Mouse (Mus musculus) thymus, adult 2 months (tissue): ENCODE results near the gene Gm3045. TPM values are rescaled to one million over a fixed set of nuclear protein-coding genes. Genes with fewer than 3 reads are reported as not detected.

Experiments used
- DNase-seq: peaks from one replicate; pipeline ENCODE4 v3.0.0; 2021
- H3K27ac ChIP-seq: fragments of 200-500 bp; 2 replicates; pipeline ENCODE4 v1.5.1; 2012; ENCODE audit warnings: low read length, control low read depth; ENCODE audit not compliant: control insufficient read depth, insufficient read depth
- H3K27me3 ChIP-seq: fragments of 200-500 bp; 2 replicates; pipeline ENCODE4 v1.6.1; 2012; ENCODE audit warnings: mild to moderate bottlenecking, low read length, moderate library complexity, mixed read lengths; ENCODE audit not compliant: control insufficient read depth, insufficient read depth
- H3K36me3 ChIP-seq: fragments of 200-500 bp; 2 replicates; pipeline ENCODE4 v1.6.1; 2012; ENCODE audit warnings: mild to moderate bottlenecking, low read length, moderate library complexity; ENCODE audit not compliant: control insufficient read depth, insufficient read depth
- H3K4me1 ChIP-seq: fragments of 200-500 bp; replicated peaks from 2 replicates; pipeline ENCODE4 v1.6.1; 2012; ENCODE audit warnings: low read length; ENCODE audit not compliant: control insufficient read depth, insufficient read depth
- H3K4me3 ChIP-seq: fragments of 200-500 bp; 2 replicates; pipeline ENCODE4 v1.5.1; 2012; ENCODE audit warnings: mild to moderate bottlenecking, low read length, control low read depth, moderate library complexity; ENCODE audit not compliant: control insufficient read depth, insufficient read depth
- CTCF ChIP-seq: fragments of 200-500 bp; IDR thresholded peaks from 2 replicates; pipeline ENCODE4 v1.5.1; 2012; ENCODE audit warnings: mild to moderate bottlenecking, control low read depth, low read length, moderate library complexity, borderline replicate concordance; ENCODE audit not compliant: control insufficient read depth, poor library complexity, insufficient read depth; ENCODE audit errors: extremely low read depth
- POLR2A ChIP-seq: fragments of 200-500 bp; IDR thresholded peaks from 2 replicates; pipeline ENCODE4 v1.6.1; 2012; ENCODE audit warnings: mild to moderate bottlenecking, low read length, control low read depth, moderate library complexity; ENCODE audit not compliant: control insufficient read depth, poor library complexity, insufficient read depth; ENCODE audit errors: extremely low read depth
- WGBS: fragments of 180-500 bp; shearing (Covaris S2); methylation state at CpG from one replicate; pipeline ENCODE4 v1.1.7; 2018; 5-methylcytosine and 5-hydroxymethylcytosine counted together
- polyA plus RNA-seq: library from polyadenylated mRNA; depleted of rRNA; stranded (reverse); fragments of >200 nt; gene quantifications from 2 replicates; pipeline ENCODE4 v1.2.3, GENCODE M21; 2012; rRNA removed

Gene Gm3045
- not detected in 2 replicates for polyA plus RNA-seq

DNA sequence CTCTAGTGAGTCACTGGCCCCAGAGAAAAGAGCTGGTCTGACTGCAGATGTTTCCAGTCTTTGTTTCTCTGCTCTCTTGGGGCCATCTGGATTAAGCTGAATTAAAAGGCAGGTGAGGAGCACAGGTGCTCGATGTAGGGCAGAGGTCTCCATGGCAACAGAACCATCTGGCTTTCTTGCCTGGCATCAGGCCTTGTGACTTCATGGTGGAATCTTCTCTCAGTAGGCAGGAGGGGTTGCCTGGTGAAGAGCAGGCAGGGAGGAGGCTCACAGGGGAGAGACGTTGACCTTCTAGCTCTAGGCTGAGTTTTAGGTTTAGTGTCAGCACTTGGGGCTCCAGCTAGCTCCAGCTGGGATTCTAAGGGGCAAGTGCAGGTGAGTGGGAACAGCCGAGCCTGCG lies at the start of gene Gm3045:
Gm3045 (plus strand) TSS at position 230 of the 400 bp plus-strand sequence.
- no peak for TF ChIP-seq POLR2A
- TF ChIP-seq CTCF: no peak
- Histone ChIP-seq H3K27ac (no peak within 1 kb of the TSS), H3K4me1 (no peaks in the 10 kb centered on the region), H3K27me3 (no peaks in the 10 kb centered on the region), H3K4me3 (no peak within 1 kb of the TSS), H3K36me3 (no peaks in the 10 kb centered on the region)
- 86% methylated on average over 4 of the region's 4 CpGs for WGBS
- no peak for DNase-seq

DNA sequence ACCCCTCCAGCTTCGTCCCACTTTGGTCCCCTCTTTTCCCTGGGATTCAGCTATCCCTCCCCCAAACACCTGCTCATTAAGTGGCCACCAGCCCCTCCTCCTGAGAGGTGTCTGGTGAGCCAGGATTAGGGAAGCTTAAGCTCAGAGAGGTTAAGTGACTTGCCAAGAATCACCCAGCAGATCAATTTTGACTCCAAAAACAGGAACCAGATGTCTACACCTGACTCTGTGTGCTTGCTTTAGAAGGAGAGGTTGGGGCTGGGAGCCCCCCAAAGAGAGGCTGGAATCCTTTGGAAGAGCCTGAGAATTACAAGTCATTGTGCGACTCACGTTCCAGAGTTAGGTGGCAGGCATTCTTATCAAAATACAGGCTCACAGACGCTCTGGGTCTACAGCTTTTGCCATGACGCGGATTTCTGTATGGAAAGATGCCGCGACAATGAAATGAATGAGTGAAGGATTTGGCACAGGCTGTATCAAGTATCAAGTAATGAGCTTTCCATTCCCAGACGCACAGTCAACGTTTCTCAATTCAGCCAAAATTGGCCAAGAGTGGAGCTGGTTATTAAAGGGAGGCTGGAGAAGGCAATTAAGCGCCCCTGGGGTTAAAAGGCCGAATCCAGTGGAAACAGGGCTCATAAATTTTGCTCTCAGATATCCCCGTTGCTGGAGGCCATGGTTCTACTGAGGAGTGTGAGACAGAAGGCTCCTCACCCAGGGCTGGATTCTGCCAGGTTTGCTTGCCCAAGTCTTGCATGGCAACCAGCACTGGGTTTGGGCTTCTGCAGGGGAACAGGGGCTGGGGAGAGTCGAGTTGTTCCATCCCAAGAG lies 45.3 kb upstream of the Gm3045 start:
- Histone ChIP-seq H3K4me1 (no peaks in the 10 kb centered on the region), H3K4me3 (no peak overlapping the region), H3K27ac (no peak overlapping the region), H3K27me3 (no peaks in the 10 kb centered on the region), H3K36me3 (no peaks in the 10 kb centered on the region)
- TF ChIP-seq POLR2A: no peak
- no peak for DNase-seq
- WGBS: 78% methylated on average over 14 of the region's 14 CpGs

DNA sequence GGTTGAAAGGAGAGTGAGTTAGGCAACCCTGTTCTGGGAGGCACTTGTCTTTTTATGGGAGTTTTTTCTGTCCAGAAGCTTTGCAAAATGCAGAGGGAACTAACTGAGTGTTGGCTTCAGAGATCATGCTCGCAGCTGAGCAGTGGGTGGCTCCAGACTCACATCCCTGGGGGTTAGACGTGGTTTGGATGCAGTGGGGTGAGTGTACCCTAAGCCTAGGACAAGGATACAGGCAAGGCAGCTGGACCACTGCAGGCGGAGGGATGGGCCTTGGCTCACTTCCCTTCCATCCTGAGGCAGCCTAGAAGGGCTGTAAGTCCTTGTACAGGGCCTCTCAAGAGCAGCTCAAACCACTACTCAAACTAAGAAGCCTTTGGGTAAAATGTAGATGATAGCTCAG lies 43.0 kb upstream of the Gm3045 start:
- WGBS: 88% methylated on average over 3 of the region's 3 CpGs
- Histone ChIP-seq H3K27ac (no peak overlapping the region), H3K36me3 (no peaks in the 10 kb centered on the region), H3K4me1 (no peaks in the 10 kb centered on the region), H3K27me3 (no peaks in the 10 kb centered on the region), H3K4me3 (no peak overlapping the region)
- no peak for DNase-seq
- TF ChIP-seq CTCF (no peak), POLR2A (no peak)

DNA sequence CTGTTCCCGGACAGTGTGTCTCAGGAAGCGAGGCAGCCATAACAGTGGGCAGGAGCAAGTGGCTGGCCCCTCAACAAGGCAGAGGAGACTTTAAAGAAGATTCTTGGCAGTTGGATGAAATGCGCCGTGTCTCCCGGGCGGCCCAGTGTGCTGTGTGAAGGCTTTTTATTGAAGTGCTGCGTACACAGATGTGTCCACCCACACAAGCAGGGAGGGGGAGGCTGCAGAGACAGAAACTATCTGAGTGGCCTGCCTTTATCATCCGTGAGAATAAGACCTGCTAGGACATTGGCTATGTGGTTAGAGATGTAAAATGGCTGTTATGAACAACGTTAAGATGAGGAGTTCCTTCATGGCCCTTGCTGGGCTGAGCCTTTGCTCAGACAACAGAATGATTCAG lies 40.0 kb upstream of the Gm3045 start:
- Histone ChIP-seq H3K27ac (no peak overlapping the region), H3K4me3 (no peak overlapping the region), H3K36me3 (no peaks in the 10 kb centered on the region), H3K4me1 (no peaks in the 10 kb centered on the region), H3K27me3 (no peaks in the 10 kb centered on the region)
- WGBS: 87% methylated on average over 9 of the region's 9 CpGs
- no peak for DNase-seq
- TF ChIP-seq POLR2A: no peak
- TF ChIP-seq CTCF: no peak

DNA sequence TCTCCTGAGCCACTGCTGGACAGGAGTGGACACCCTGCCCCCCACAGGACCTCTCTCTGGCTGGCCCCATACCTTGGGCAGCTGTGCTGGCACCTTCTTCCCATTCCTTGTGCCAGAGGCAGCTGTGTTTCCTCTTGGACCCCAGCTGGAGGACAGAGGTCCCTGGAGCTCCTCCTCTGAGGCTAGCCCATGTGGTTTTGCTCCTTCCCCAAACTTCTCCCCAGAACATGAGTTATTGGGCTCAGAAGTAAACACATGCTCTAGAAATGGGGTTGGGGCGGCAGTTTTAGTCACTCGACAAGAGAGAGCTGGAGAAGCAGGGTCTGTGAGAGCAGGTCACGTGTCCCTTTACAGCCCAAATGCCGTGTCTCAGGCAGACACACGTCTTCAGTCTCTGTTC lies 39.0 kb upstream of the Gm3045 start:
- Histone ChIP-seq H3K36me3 (no peaks in the 10 kb centered on the region), H3K4me3 (no peak overlapping the region), H3K27ac (no peak overlapping the region), H3K4me1 (no peaks in the 10 kb centered on the region), H3K27me3 (no peaks in the 10 kb centered on the region)
- 24% methylated on average over 5 of the region's 5 CpGs for WGBS
- DNase-seq: no peak
- TF ChIP-seq POLR2A (no peak), CTCF (no peak)

DNA sequence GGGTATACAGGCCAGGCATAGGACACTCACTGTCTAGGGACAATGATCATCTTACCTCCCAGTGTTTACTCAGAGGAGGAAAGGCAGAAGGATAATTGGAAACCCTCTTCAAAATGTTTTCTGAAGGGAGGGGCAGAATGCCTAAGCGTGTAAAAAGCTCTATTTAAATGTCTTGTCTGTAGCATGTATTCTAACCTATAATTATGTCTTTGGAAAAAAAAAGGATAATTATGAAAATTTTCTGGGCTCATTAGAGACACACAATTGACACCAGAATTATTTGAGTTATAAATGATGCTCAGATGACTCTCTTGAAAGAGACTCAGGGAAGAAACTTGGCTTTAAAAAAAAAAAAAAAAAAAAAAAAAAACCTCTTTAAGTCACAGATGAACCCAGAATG lies 38.4 kb upstream of the Gm3045 start:
- Histone ChIP-seq H3K27ac (no peak overlapping the region), H3K27me3 (no peaks in the 10 kb centered on the region), H3K4me1 (no peaks in the 10 kb centered on the region), H3K36me3 (no peaks in the 10 kb centered on the region), H3K4me3 (no peak overlapping the region)
- no peak for DNase-seq
- TF ChIP-seq POLR2A (no peak), CTCF (no peak)
- WGBS: 81% methylated on average over 1 of the region's 1 CpGs

DNA sequence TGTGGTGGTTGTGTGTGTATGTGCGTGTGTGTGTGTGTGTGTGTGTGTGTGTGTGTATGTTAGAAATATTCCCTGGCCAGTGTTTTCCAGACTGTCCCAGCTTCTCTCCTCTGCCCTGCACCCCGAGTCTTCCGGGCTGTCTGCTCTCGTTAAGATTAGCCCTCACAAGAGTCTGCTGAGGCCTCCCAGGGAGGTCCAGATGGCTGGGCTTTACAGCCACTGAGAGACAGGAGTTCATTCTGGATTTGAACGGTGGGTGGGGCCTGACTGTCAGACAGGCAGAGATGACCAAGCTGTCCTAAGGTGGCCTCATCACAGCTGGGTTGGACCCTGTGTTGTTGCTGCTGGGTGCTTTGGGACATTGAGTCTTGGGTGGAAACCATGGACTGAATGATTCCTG lies 28.8 kb upstream of the Gm3045 start:
- Histone ChIP-seq H3K27me3 (no peaks in the 10 kb centered on the region), H3K27ac (no peak overlapping the region), H3K36me3 (no peaks in the 10 kb centered on the region), H3K4me3 (no peak overlapping the region), H3K4me1 (no peaks in the 10 kb centered on the region)
- DNase-seq: no peak
- 76% methylated on average over 5 of the region's 5 CpGs for WGBS
- TF ChIP-seq POLR2A (no peak), CTCF (no peak)
